Mouse (Mus musculus) kidney, adult 2 months (tissue): ENCODE results near the gene Gm9844. TPM values are rescaled to one million over a fixed set of nuclear protein-coding genes. Genes with fewer than 3 reads are reported as not detected.
"Not testable (repeated sequence)": the region's sequence is repeated elsewhere in the genome, so short reads cannot be mapped to it uniquely, and the experiment has no call there.

Experiments used
- DNase-seq: peaks from one replicate; pipeline ENCODE4 v3.0.0; 2021
- H3K27ac ChIP-seq: fragments of 200-500 bp; 2 replicates; pipeline ENCODE4 v1.5.1; 2012; ENCODE audit warnings: low read depth, low read length, control low read depth, inconsistent platforms; ENCODE audit not compliant: insufficient read depth
- H3K27me3 ChIP-seq: fragments of 200-500 bp; replicated peaks from 2 replicates; pipeline ENCODE4 v1.6.1; 2012; ENCODE audit warnings: mild to moderate bottlenecking, moderate library complexity, low read length, inconsistent platforms; ENCODE audit not compliant: control insufficient read depth, insufficient read depth
- H3K36me3 ChIP-seq: fragments of 200-500 bp; 2 replicates; pipeline ENCODE4 v1.6.1; 2012; ENCODE audit warnings: mild to moderate bottlenecking, moderate library complexity, low read length, inconsistent platforms; ENCODE audit not compliant: control insufficient read depth, insufficient read depth
- H3K4me1 ChIP-seq: fragments of 200-500 bp; 2 replicates; pipeline ENCODE4 v1.6.1; 2011; ENCODE audit warnings: low read length; ENCODE audit not compliant: control insufficient read depth, insufficient read depth
- H3K4me3 ChIP-seq: fragments of 200-500 bp; 2 replicates; pipeline ENCODE4 v1.5.1; 2011; ENCODE audit warnings: mild to moderate bottlenecking, low read depth, low read length, control low read depth; ENCODE audit not compliant: insufficient read depth
- CTCF ChIP-seq: fragments of 200-500 bp; conservative IDR thresholded peaks from 2 replicates; pipeline ENCODE4 v1.5.1; 2011; ENCODE audit warnings: low read depth, mild to moderate bottlenecking, control low read depth, low read length, moderate library complexity, mixed read lengths; ENCODE audit not compliant: insufficient read depth, insufficient read length
- POLR2A ChIP-seq: fragments of 200-500 bp; IDR thresholded peaks from one replicate; pipeline ENCODE4 v1.6.1; 2011; ENCODE audit warnings: low read depth, low read length, control low read depth
- whole genome bisulfite sequencing: fragments of 180-500 bp; shearing (Covaris S2); methylation state at CpG from one replicate; pipeline ENCODE4 v1.1.7; 2018; 5-methylcytosine and 5-hydroxymethylcytosine counted together
- polyA plus RNA-seq: library from polyadenylated mRNA; depleted of rRNA; stranded (reverse); fragments of >200 nt; gene quantifications from 2 replicates; pipeline ENCODE4 v1.2.3, GENCODE M21; 2012

Gm9844 gene
- polyA plus RNA-seq, 1 experiment = 2.2 TPM

- no peaks in the 10 kb centered on the region; the same call in 1 of the 2 replicates for H3K36me3 ChIP-seq
- no peaks in the 10 kb centered on the region for H3K27me3 ChIP-seq
- no peak overlapping the region for H3K27ac ChIP-seq
- TF ChIP-seq POLR2A (no peak), CTCF (no peak)
- no peak for DNase-seq
- WGBS = 58% methylated on average over 2 of the region's 2 CpGs
- no peak overlapping the region for H3K4me3 ChIP-seq
- peaks cover 14% of the 10 kb centered on the region for H3K4me1 ChIP-seq
Measured at GRCm38 (mm10) chr7:24892125-24892583, 30.1 kb downstream of the Gm9844 start.

DNA sequence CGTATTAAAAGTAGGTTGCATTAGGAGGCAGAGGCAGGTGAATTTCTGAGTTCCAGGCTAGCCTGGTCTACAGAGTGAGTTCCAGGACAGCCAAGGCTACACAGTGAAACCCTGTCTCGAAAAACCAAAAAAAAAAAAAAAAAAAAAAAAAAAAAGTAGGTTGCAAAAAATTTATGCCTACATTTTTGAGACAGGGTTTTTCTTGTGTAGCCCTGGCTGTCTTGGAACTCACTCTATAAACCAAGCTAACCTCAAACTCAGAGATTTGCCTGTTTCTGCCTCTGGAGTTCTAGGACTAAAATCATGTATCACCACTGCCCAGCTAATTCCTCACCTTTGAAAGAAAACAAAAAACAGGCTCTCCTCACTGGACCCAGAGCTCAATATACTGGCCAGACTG lies 33.7 kb downstream of the Gm9844 start:
- not testable (repeated sequence) for H3K36me3 ChIP-seq, H3K27ac ChIP-seq, DNase-seq, H3K4me3 ChIP-seq, H3K27me3 ChIP-seq, H3K4me1 ChIP-seq
- WGBS = 81% methylated on average over 2 of the region's 2 CpGs

GRCm38 (mm10) chr7:24896269-24896668 lies 34.3 kb downstream of the Gm9844 start:
- DNase-seq = no peak
- H3K27ac ChIP-seq = no peak overlapping the region
- H3K4me1 ChIP-seq = no peaks in the 10 kb centered on the region
- no peak overlapping the region for H3K4me3 ChIP-seq
- no peaks in the 10 kb centered on the region for H3K36me3 ChIP-seq
- TF ChIP-seq CTCF (no peak), POLR2A (no peak)
- WGBS = 69% methylated on average over 8 of the region's 8 CpGs
- H3K27me3 ChIP-seq = no peaks in the 10 kb centered on the region

- 66% methylated on average over 12 of the region's 12 CpGs for WGBS
- H3K4me3 ChIP-seq = no peak within 1 kb of the TSS
- DNase-seq = no peak
Measured at GRCm38 (mm10) chr7:24897224-24897623, 35.2 kb downstream of the Gm9844 start, which contains the start of gene Cd79a. TSS of gene Cd79a (plus strand) at chr7:24897381.

DNA sequence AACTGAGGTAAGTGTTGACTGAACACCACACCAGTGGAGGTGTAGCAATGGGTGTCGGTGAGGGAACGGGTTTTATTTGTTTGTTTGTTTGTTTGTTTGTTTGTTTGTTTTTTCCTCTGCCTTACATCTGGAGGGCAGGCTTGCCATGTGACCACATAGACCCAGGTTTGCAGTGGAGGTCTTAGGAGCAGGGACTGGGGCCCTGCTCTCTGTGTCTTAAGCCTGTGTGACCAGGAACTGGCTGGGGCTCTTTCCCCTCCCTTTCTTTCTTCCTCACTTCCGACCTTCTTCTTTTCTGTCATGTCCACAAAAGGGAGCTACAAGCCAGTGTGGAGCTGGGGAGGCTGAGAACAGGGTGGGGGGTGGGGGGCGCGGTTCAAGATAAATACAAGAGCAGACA lies 35.9 kb downstream of the Gm9844 start:
- Histone ChIP-seq H3K36me3 (no peaks in the 10 kb centered on the region), H3K4me3 (no peak overlapping the region), H3K27me3 (no peaks in the 10 kb centered on the region), H3K4me1 (0 out of 2 replicates have a peak, but pooled peaks cover 2% of the 10 kb centered on the region), H3K27ac (no peak overlapping the region)
- 76% methylated on average over 5 of the region's 5 CpGs for WGBS
- no peak for DNase-seq
- TF ChIP-seq POLR2A (no peak), CTCF (no peak)

More at GRCm38 (mm10) chr7:24897224-24897623, 35.2 kb downstream of the Gm9844 start, which contains the start of gene Cd79a:
- Histone ChIP-seq H3K36me3 (no peaks in the 10 kb centered on the region), H3K4me1 (no peaks in the 10 kb centered on the region), H3K27me3 (no peaks in the 10 kb centered on the region), H3K27ac (no peak within 1 kb of the TSS)
- TF ChIP-seq CTCF (no peak), POLR2A (no peak)

DNA sequence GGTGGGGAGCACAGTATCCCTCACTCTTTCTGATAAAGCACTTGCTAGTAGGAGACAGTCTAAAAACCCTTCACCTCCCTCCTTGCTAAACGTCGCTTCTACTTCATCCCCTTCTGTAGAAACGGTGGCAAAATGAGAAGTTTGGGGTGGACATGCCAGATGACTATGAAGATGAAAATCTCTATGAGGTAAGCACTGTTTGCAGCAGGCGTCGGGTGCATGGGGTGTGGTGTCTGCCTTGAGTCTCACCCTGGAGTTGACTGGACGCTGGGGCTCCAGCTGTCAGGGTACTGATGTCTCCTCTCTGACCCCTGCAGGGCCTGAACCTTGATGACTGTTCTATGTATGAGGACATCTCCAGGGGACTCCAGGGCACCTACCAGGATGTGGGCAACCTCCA lies 39.1 kb downstream of the Gm9844 start:
- Histone ChIP-seq H3K27me3 (no peaks in the 10 kb centered on the region), H3K27ac (no peak overlapping the region), H3K36me3 (no peaks in the 10 kb centered on the region), H3K4me3 (no peak overlapping the region), H3K4me1 (peaks cover 5% of the 10 kb centered on the region; the same call in 1 of the 2 replicates)
- 74% methylated on average over 6 of the region's 6 CpGs for WGBS
- no peak for DNase-seq
- TF ChIP-seq POLR2A = no peak
- TF ChIP-seq CTCF = no peak

- no peak overlapping the region for H3K4me3 ChIP-seq
- no peaks in the 10 kb centered on the region for H3K27me3 ChIP-seq
- no peaks in the 10 kb centered on the region for H3K36me3 ChIP-seq
- no peak overlapping the region for H3K27ac ChIP-seq
- peaks cover 5% of the 10 kb centered on the region; the same call in 1 of the 2 replicates for H3K4me1 ChIP-seq
- no peak for DNase-seq
- WGBS = 55% methylated on average over 1 of the region's 1 CpGs
- TF ChIP-seq POLR2A (no peak), CTCF (no peak)
Measured at GRCm38 (mm10) chr7:24901842-24902241, 39.8 kb downstream of the Gm9844 start.
